Mouse (Mus musculus) liver, embryonic 14.5 days (tissue): ENCODE results near the gene Actbl2. TPM values are rescaled to one million over a fixed set of nuclear protein-coding genes. Genes with fewer than 3 reads are reported as not detected.

Experiments
- ATAC-seq: fragments of 200-750 bp; cut with Nextera tagmentation; 2 replicates; pipeline ENCODE4 v1.8.0; 2017; ENCODE audit warnings: moderate number of reproducible peaks, mild to moderate bottlenecking, moderate library complexity; ENCODE audit not compliant: insufficient read depth
- DNase-seq, 3 experiments: peaks; one replicate each; pipeline ENCODE4 v3.0.0-alpha.2; 2012 to 2013; ENCODE audit warnings: low read depth in 3 of 3, low spot score in 3 of 3
- H3K27ac ChIP-seq: fragments of 300-500 bp; sonication (generic); 2 replicates; pipeline ENCODE4 v1.5.1; 2014; ENCODE audit warnings: moderate library complexity, mild to moderate bottlenecking, control low read depth, inconsistent platforms
- H3K27me3 ChIP-seq: fragments of 300-500 bp; sonication (generic); 2 replicates; pipeline ENCODE4 v1.6.1; 2014; ENCODE audit warnings: mild to moderate bottlenecking, low read length, moderate library complexity; ENCODE audit not compliant: control insufficient read depth, insufficient read depth
- H3K36me3 ChIP-seq: fragments of 300-500 bp; sonication (generic); replicated peaks from 2 replicates; pipeline ENCODE4 v1.6.1; 2014; ENCODE audit warnings: low read depth; ENCODE audit not compliant: control insufficient read depth, insufficient read depth
- H3K4me1 ChIP-seq, 2 experiments: fragments of 200-500 bp in 1 of 2; fragments of 300-500 bp in 1 of 2; sonication (generic) in 1 of 2; replicated peaks; 2 replicates each; pipeline ENCODE4 v1.6.1; 2012 to 2014; ENCODE audit warnings: antibody characterized with exemption in 1 of 2, inconsistent platforms in 1 of 2, low read length in 1 of 2; ENCODE audit not compliant: control insufficient read depth in 2 of 2, insufficient read depth in 2 of 2
- H3K4me2 ChIP-seq: fragments of 300-500 bp; sonication (generic); 2 replicates; pipeline ENCODE4 v1.6.1; 2014; ENCODE audit warnings: low read depth, mild to moderate bottlenecking, control low read depth, moderate library complexity
- H3K4me3 ChIP-seq, 2 experiments: fragments of 200-500 bp in 1 of 2; fragments of 300-500 bp in 1 of 2; sonication (generic) in 1 of 2; 2 replicates each; pipeline ENCODE4 v1.5.1; 2012 to 2014; ENCODE audit warnings: low read depth in 2 of 2, low read length in 2 of 2, mild to moderate bottlenecking in 2 of 2, control low read depth in 1 of 2, inconsistent platforms in 1 of 2, moderate library complexity in 1 of 2; ENCODE audit not compliant: insufficient read depth in 1 of 2
- H3K9ac ChIP-seq: fragments of 300-500 bp; sonication (generic); replicated peaks from 2 replicates; pipeline ENCODE4 v1.6.1; 2014; ENCODE audit warnings: mild to moderate bottlenecking, control low read depth, moderate library complexity
- H3K9me3 ChIP-seq: fragments of 300-500 bp; sonication (generic); 2 replicates; pipeline ENCODE4 v1.6.1; 2016; ENCODE audit warnings: low read length, mixed read lengths; ENCODE audit not compliant: control insufficient read depth
- CTCF ChIP-seq: IDR thresholded peaks from 2 replicates; pipeline ENCODE4 v1.5.1; 2016; ENCODE audit warnings: antibody characterized with exemption, low read depth, control low read depth
- EP300 ChIP-seq: IDR thresholded peaks from 2 replicates; pipeline ENCODE4 v1.6.1; 2016; ENCODE audit warnings: antibody characterized with exemption, low read depth
- WGBS: fragments of 180-500 bp; shearing (Covaris S2); extraction: QIAGEN DNeasy Blood & Tissue Kit; methylation state at CpG from one replicate; pipeline ENCODE4 v1.1.7; 2014; ENCODE audit not compliant: insufficient replicate concordance; 5-methylcytosine and 5-hydroxymethylcytosine counted together
- polyA plus RNA-seq, 2 experiments: library from polyadenylated mRNA; depleted of rRNA in 1 of 2; stranded (reverse) in 1 of 2; unstranded in 1 of 2; fragments of >200 nt; fragmentation: Nextera tagmentation in 1 of 2; extraction: Ambion mirVana in 1 of 2; gene quantifications; 2 replicates each; pipeline versions ENCODE4 v1.2.1 to v1.2.3; 2012 to 2014

Actbl2 gene
- polyA plus RNA-seq, 2 experiments = not detected

- Histone ChIP-seq H3K36me3 (no peaks in the 10 kb centered on the region), H3K4me3 (no peak overlapping the region), H3K27ac (no peak overlapping the region), H3K9ac (no peak overlapping the region), H3K4me2 (no peak overlapping the region), H3K9me3 (no peaks in the 10 kb centered on the region), H3K27me3 (no peaks in the 10 kb centered on the region), H3K4me1 (no peaks in the 10 kb centered on the region)
- ATAC-seq (no peak), DNase-seq (peak in 2 of 3 experiments; percentile 6 to 9)
- WGBS = 35% methylated on average over 3 of the region's 3 CpGs
- TF ChIP-seq EP300 (no peak), CTCF (peak; percentile 55)
Observed at GRCm38 (mm10) chr13:111237865-111238465, 16.8 kb upstream of the Actbl2 start.

- 39% methylated on average over 5 of the region's 5 CpGs for WGBS
- Histone ChIP-seq H3K4me3 (no peak overlapping the region), H3K4me1 (no peaks in the 10 kb centered on the region), H3K9ac (no peak overlapping the region), H3K36me3 (no peaks in the 10 kb centered on the region), H3K4me2 (no peak overlapping the region), H3K9me3 (no peaks in the 10 kb centered on the region), H3K27ac (no peak overlapping the region), H3K27me3 (no peaks in the 10 kb centered on the region)
- ATAC-seq (no peak), DNase-seq (no peak)
- no peak for TF ChIP-seq CTCF
- no peak for TF ChIP-seq EP300
Observed at GRCm38 (mm10) chr13:111251106-111251505, 3.7 kb upstream of the Actbl2 start.

GRCm38 (mm10) chr13:111251795-111252194, 3.0 kb upstream of the Actbl2 start:
- H3K27ac ChIP-seq = no peak overlapping the region
- H3K36me3 ChIP-seq = no peaks in the 10 kb centered on the region
- DNase-seq (no peak), ATAC-seq (no peak)
- no peak overlapping the region for H3K4me3 ChIP-seq
- no peaks in the 10 kb centered on the region for H3K27me3 ChIP-seq
- H3K9ac ChIP-seq = no peak overlapping the region
- TF ChIP-seq EP300 (no peak), CTCF (no peak)
- no peaks in the 10 kb centered on the region for H3K9me3 ChIP-seq
- 21% methylated on average over 5 of the region's 5 CpGs for WGBS
- H3K4me1 ChIP-seq = no peaks in the 10 kb centered on the region
- no peak overlapping the region for H3K4me2 ChIP-seq

GRCm38 (mm10) chr13:111258016-111258415, 3.2 kb downstream of the Actbl2 start:
- no peaks in the 10 kb centered on the region for H3K27me3 ChIP-seq
- H3K9ac ChIP-seq = no peak overlapping the region
- H3K4me3 ChIP-seq = no peak overlapping the region
- H3K9me3 ChIP-seq = no peaks in the 10 kb centered on the region
- no peaks in the 10 kb centered on the region for H3K36me3 ChIP-seq
- H3K4me1 ChIP-seq = no peaks in the 10 kb centered on the region
- 26% methylated on average over 4 of the region's 4 CpGs for WGBS
- TF ChIP-seq CTCF (no peak), EP300 (no peak)
- ATAC-seq = no peak
- H3K27ac ChIP-seq = no peak overlapping the region
- no peak for DNase-seq
- H3K4me2 ChIP-seq = no peak overlapping the region

- no peaks in the 10 kb centered on the region for H3K4me1 ChIP-seq
- ATAC-seq = no peak
- H3K4me3 ChIP-seq = no peak overlapping the region
- H3K9me3 ChIP-seq = no peaks in the 10 kb centered on the region
- no peaks in the 10 kb centered on the region for H3K27me3 ChIP-seq
- H3K4me2 ChIP-seq = no peak overlapping the region
- no peak overlapping the region for H3K9ac ChIP-seq
- DNase-seq = no peak
- TF ChIP-seq EP300 (no peak), CTCF (no peak)
- no peak overlapping the region for H3K27ac ChIP-seq
- H3K36me3 ChIP-seq = no peaks in the 10 kb centered on the region
- 63% methylated on average over 11 of the region's 11 CpGs for WGBS
Observed at GRCm38 (mm10) chr13:111258424-111259092, 3.7 kb downstream of the Actbl2 start.
